Mouse (Mus musculus) stomach, postnatal 0 days (tissue): ENCODE data around the gene Upk3b. TPM values are rescaled to one million over a fixed set of nuclear protein-coding genes. Genes with fewer than 3 reads are reported as not detected.

Experiments used
- ATAC-seq: fragments of 200-750 bp; cut with Nextera tagmentation; 2 replicates; pipeline ENCODE4 v1.8.0; 2017; ENCODE audit not compliant: low FRiP score, low TSS enrichment
- DNase-seq: peaks from one replicate; pipeline ENCODE4 v3.0.0-alpha.2; 2016; ENCODE audit warnings: low spot score
- H3K27ac ChIP-seq: fragments of 300-500 bp; sonication (generic); replicated peaks from 2 replicates; pipeline ENCODE4 v1.5.1; 2014; ENCODE audit warnings: mild to moderate bottlenecking, control low read depth
- H3K27me3 ChIP-seq: fragments of 300-500 bp; sonication (generic); 2 replicates; pipeline ENCODE4 v1.6.1; 2014; ENCODE audit warnings: low read length; ENCODE audit not compliant: control insufficient read depth, insufficient read depth
- H3K36me3 ChIP-seq: fragments of 300-500 bp; sonication (generic); 2 replicates; pipeline ENCODE4 v1.6.1; 2014; ENCODE audit warnings: low read length, mixed read lengths; ENCODE audit not compliant: control insufficient read depth, insufficient read depth
- H3K4me1 ChIP-seq: fragments of 300-500 bp; sonication (generic); replicated peaks from 2 replicates; pipeline ENCODE4 v1.6.1; 2014; ENCODE audit warnings: antibody characterized with exemption; ENCODE audit not compliant: control insufficient read depth, insufficient read depth
- H3K4me2 ChIP-seq: fragments of 300-500 bp; sonication (generic); replicated peaks from 2 replicates; pipeline ENCODE4 v1.6.1; 2014; ENCODE audit warnings: low read depth, mild to moderate bottlenecking, control low read depth, moderate library complexity
- H3K4me3 ChIP-seq: fragments of 300-500 bp; sonication (generic); 2 replicates; pipeline ENCODE4 v1.5.1; 2014; ENCODE audit warnings: low read depth, low read length, control low read depth
- H3K9ac ChIP-seq: fragments of 300-500 bp; sonication (generic); 2 replicates; pipeline ENCODE4 v1.6.1; 2014; ENCODE audit warnings: mild to moderate bottlenecking, low read length, control low read depth, mixed read lengths
- H3K9me3 ChIP-seq: fragments of 300-500 bp; sonication (generic); 2 replicates; pipeline ENCODE4 v1.6.1; 2016; ENCODE audit warnings: low read length; ENCODE audit not compliant: control insufficient read depth
- CTCF ChIP-seq: IDR thresholded peaks from 2 replicates; pipeline ENCODE4 v1.5.1; 2016; ENCODE audit warnings: antibody characterized with exemption, low read depth, mild to moderate bottlenecking, moderate library complexity
- EP300 ChIP-seq: optimal IDR thresholded peaks from 2 replicates; pipeline ENCODE3; 2016; ENCODE audit warnings: antibody characterized with exemption
- WGBS: fragments of 180-500 bp; shearing (Covaris S2); extraction: QIAGEN DNeasy Blood & Tissue Kit; methylation state at CpG from one replicate; pipeline ENCODE4 v1.1.7; 2014; 5-methylcytosine and 5-hydroxymethylcytosine counted together
- polyA plus RNA-seq: library from polyadenylated mRNA; unstranded; fragments of >200 nt; fragmentation: Nextera tagmentation; extraction: Ambion mirVana; gene quantifications from 2 replicates; pipeline ENCODE4 v1.2.1, GENCODE M21; 2015

Gene Upk3b
- polyA plus RNA-seq, result 22.8 and 27.7 TPM in 2 replicates

- H3K9ac ChIP-seq, result no peak within 1 kb of the TSS
- no peak within 1 kb of the TSS for H3K27ac ChIP-seq
- H3K4me1 ChIP-seq, result no peaks in the 10 kb centered on the region
- peak; percentile 49 for DNase-seq
- ATAC-seq, result peak; percentile 68
- H3K4me2 ChIP-seq, result 0 out of 2 replicates have a peak within 1 kb of the TSS, but pooled peaks have one; percentile 11
- H3K27me3 ChIP-seq, result no peaks in the 10 kb centered on the region
- H3K9me3 ChIP-seq, result no peaks in the 10 kb centered on the region
- 50% methylated on average over 17 of the region's 17 CpGs for WGBS
- no peak within 1 kb of the TSS for H3K4me3 ChIP-seq
- no peak for TF ChIP-seq CTCF
- no peak for TF ChIP-seq EP300
- H3K36me3 ChIP-seq, result no peaks in the 10 kb centered on the region
Observed at GRCm38 (mm10) chr5:136038258-136039214, at the start of gene Upk3b. Gene Upk3b (plus strand): TSS chr5:136038496.

GRCm38 (mm10) chr5:135990601-135991000, 47.7 kb upstream of the Upk3b start:
- no peaks in the 10 kb centered on the region for H3K4me1 ChIP-seq
- DNase-seq (no peak), ATAC-seq (no peak)
- no peaks in the 10 kb centered on the region for H3K9me3 ChIP-seq
- no peak overlapping the region for H3K27ac ChIP-seq
- no peak overlapping the region for H3K4me2 ChIP-seq
- no peak for TF ChIP-seq EP300
- no peak for TF ChIP-seq CTCF
- no peak overlapping the region for H3K9ac ChIP-seq
- no peak overlapping the region for H3K4me3 ChIP-seq
- H3K27me3 ChIP-seq, result no peaks in the 10 kb centered on the region
- 59% methylated on average over 5 of the region's 5 CpGs for WGBS
- H3K36me3 ChIP-seq, result no peaks in the 10 kb centered on the region

- DNase-seq (no peak), ATAC-seq (no peak)
- H3K9ac ChIP-seq, result no peak overlapping the region
- TF ChIP-seq EP300 (no peak), CTCF (no peak)
- 48% methylated on average over 5 of the region's 5 CpGs for WGBS
- H3K4me1 ChIP-seq, result no peaks in the 10 kb centered on the region
- H3K36me3 ChIP-seq, result 0 out of 2 replicates have a peak, but pooled peaks cover 4% of the 10 kb centered on the region
- no peak overlapping the region for H3K4me3 ChIP-seq
- H3K27me3 ChIP-seq, result no peaks in the 10 kb centered on the region
- no peak overlapping the region for H3K27ac ChIP-seq
- H3K4me2 ChIP-seq, result no peak overlapping the region
- no peaks in the 10 kb centered on the region for H3K9me3 ChIP-seq
Observed at GRCm38 (mm10) chr5:135993381-135993965, 44.8 kb upstream of the Upk3b start.

GRCm38 (mm10) chr5:135994335-135994724, 44.0 kb upstream of the Upk3b start:
- TF ChIP-seq CTCF (no peak), EP300 (no peak)
- H3K4me1 ChIP-seq, result no peaks in the 10 kb centered on the region
- no peak overlapping the region for H3K4me2 ChIP-seq
- ATAC-seq, result no peak
- no peak overlapping the region for H3K27ac ChIP-seq
- H3K36me3 ChIP-seq, result peaks cover 4% of the 10 kb centered on the region; the same call in 1 of the 2 replicates
- no peak for DNase-seq
- H3K9me3 ChIP-seq, result no peaks in the 10 kb centered on the region
- WGBS, result 61% methylated on average over 8 of the region's 8 CpGs
- peak overlapping the region; percentile 74; the same call in 1 of the 2 replicates for H3K4me3 ChIP-seq
- no peak overlapping the region for H3K9ac ChIP-seq
- no peaks in the 10 kb centered on the region for H3K27me3 ChIP-seq

- no peaks in the 10 kb centered on the region for H3K9me3 ChIP-seq
- peaks cover 4% of the 10 kb centered on the region; the same call in 1 of the 2 replicates for H3K36me3 ChIP-seq
- H3K4me1 ChIP-seq, result no peaks in the 10 kb centered on the region
- H3K4me3 ChIP-seq, result peak within 1 kb of the TSS; percentile 74
- H3K4me2 ChIP-seq, result peak within 1 kb of the TSS; percentile 76
- peak; percentile 96 for ATAC-seq
- DNase-seq, result peak; percentile 90
- TF ChIP-seq EP300 (no peak), CTCF (peak; percentile 41; the same call in 1 of the 2 replicates)
- 1% methylated on average over 45 of the region's 47 CpGs for WGBS
- peak within 1 kb of the TSS; percentile 81 for H3K27ac ChIP-seq
- H3K27me3 ChIP-seq, result no peaks in the 10 kb centered on the region
- H3K9ac ChIP-seq, result peak within 1 kb of the TSS; percentile 80
Observed at GRCm38 (mm10) chr5:135994725-135995687, 43.3 kb upstream of the Upk3b start, which contains the start of gene Dtx2. Gene Dtx2 (plus strand): TSS chr5:135994800.
